In the genomic region with DNA sequence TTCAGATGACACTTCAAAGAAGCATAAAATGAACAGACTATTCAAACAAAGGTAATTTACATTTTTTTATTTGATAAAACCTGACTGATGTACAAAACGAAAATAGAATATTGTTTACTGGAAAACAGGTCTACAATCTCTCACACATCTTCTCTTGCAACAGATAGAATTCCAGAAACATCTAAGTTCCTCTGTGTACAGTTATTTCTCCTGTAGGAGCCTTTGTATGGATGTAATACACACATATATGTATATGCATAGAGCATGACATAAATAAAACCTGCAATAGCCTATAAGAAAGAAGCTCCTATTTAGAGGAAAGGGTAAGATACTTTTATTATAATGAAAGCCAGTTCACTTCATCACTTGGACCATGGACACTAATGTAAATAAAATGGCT, we compare ENCODE assay signal across 14 mouse cellular contexts.
DNase-seq lines count a peak whose midpoint lies in the region; ATAC-seq and TF ChIP-seq lines count a peak whose summit lies in the region.
"Had no signal": no experiment of that assay in that cellular context is flagged by ENCODE, and none has a peak within 500 bp of the region (broad histone marks: within the 10 kb centered on the region; RNA-seq: fewer than 3 reads in every experiment).

No protein-coding gene starts in this region.

- TF ChIP-seq POLR2A in thymus, adult 2 months (IDR thresholded peaks at IDR 0.05; ENCODE audit: control insufficient read depth, extremely low read depth, insufficient read depth, low read length, poor library complexity), result no peak

- peak overlapping the region; percentile 88 for H3K4me3 ChIP-seq in layer of hippocampus, adult 2 months
- H3K4me3 ChIP-seq in forebrain, embryonic 13.5 days, result peak overlapping the region; percentile 72
- peak overlapping the region; percentile 30; the same call in 1 of the 2 replicates for H3K4me3 ChIP-seq in hindbrain, embryonic 16.5 days (ENCODE audit: low read length)
- H3K4me3 ChIP-seq in neural tube, embryonic 12.5 days, result 0 out of 2 replicates have a peak overlapping the region, but pooled peaks have one; percentile 15
- no peak overlapping the region for H3K4me3 ChIP-seq in thymus, adult 2 months (ENCODE audit: control insufficient read depth, insufficient read depth, low read length)
- H3K4me3 ChIP-seq: heart, adult 2 months; limb, embryonic 15.5 days had no signal

- H3K36me3 ChIP-seq in forebrain, embryonic 13.5 days (ENCODE audit: poor library complexity, severe bottlenecking), result peaks cover 53% of the 10 kb centered on the region
- no peaks in the 10 kb centered on the region; the same call in 1 of the 2 replicates for H3K36me3 ChIP-seq in hindbrain, embryonic 16.5 days (ENCODE audit: control insufficient read depth, insufficient read depth, low read length)
- H3K36me3 ChIP-seq in neural tube, embryonic 12.5 days, result peaks cover 26% of the 10 kb centered on the region
- H3K36me3 ChIP-seq in thymus, adult 2 months (ENCODE audit: control insufficient read depth, insufficient read depth, low read length), result no peaks in the 10 kb centered on the region
- H3K36me3 ChIP-seq: limb, embryonic 15.5 days had no signal

- no peak for ATAC-seq in forebrain, embryonic 13.5 days
- ATAC-seq in hindbrain, embryonic 16.5 days, result no peak
- ATAC-seq in neural tube, embryonic 12.5 days (ENCODE audit: low FRiP score, low read depth), result no peak

- peak overlapping the region; percentile 99 for H3K9ac ChIP-seq in forebrain, embryonic 13.5 days
- H3K9ac ChIP-seq in hindbrain, embryonic 16.5 days (ENCODE audit: low read depth, low read length), result no peak overlapping the region
- peak overlapping the region; percentile 62 for H3K9ac ChIP-seq in neural tube, embryonic 12.5 days
- H3K9ac ChIP-seq: limb, embryonic 15.5 days had no signal

- peak overlapping the region; percentile 100 for H3K27ac ChIP-seq in layer of hippocampus, adult 2 months
- H3K27ac ChIP-seq in forebrain, embryonic 13.5 days, result peak overlapping the region; percentile 95
- H3K27ac ChIP-seq in hindbrain, embryonic 16.5 days (ENCODE audit: low read depth, low read length), result no peak overlapping the region; the same call in 1 of the 2 replicates
- no peak overlapping the region for H3K27ac ChIP-seq in neural tube, embryonic 12.5 days
- no peak overlapping the region for H3K27ac ChIP-seq in thymus, adult 2 months (ENCODE audit: control insufficient read depth, insufficient read depth, low read length)
- H3K27ac ChIP-seq: heart, adult 2 months; limb, embryonic 15.5 days had no signal

- no peaks in the 10 kb centered on the region for H3K27me3 ChIP-seq in forebrain, embryonic 13.5 days
- H3K27me3 ChIP-seq in hindbrain, embryonic 16.5 days (replicated peaks; ENCODE audit: control insufficient read depth, insufficient read depth, low read length), result no peaks in the 10 kb centered on the region
- no peaks in the 10 kb centered on the region for H3K27me3 ChIP-seq in neural tube, embryonic 12.5 days (replicated peaks)
- H3K27me3 ChIP-seq in thymus, adult 2 months (ENCODE audit: control insufficient read depth, insufficient read depth, low read length), result peaks cover 19% of the 10 kb centered on the region

- no peaks in the 10 kb centered on the region for H3K9me3 ChIP-seq in forebrain, embryonic 13.5 days (replicated peaks)
- H3K9me3 ChIP-seq in hindbrain, embryonic 16.5 days (ENCODE audit: control insufficient read depth, low read length), result no peaks in the 10 kb centered on the region
- no peaks in the 10 kb centered on the region for H3K9me3 ChIP-seq in neural tube, embryonic 12.5 days
- H3K9me3 ChIP-seq: limb, embryonic 15.5 days had no signal

- H3K4me1 ChIP-seq in forebrain, embryonic 13.5 days, result no peaks in the 10 kb centered on the region
- no peaks in the 10 kb centered on the region for H3K4me1 ChIP-seq in hindbrain, embryonic 16.5 days (ENCODE audit: control insufficient read depth, insufficient read depth, low read depth, low read length)
- H3K4me1 ChIP-seq in neural tube, embryonic 12.5 days, result no peaks in the 10 kb centered on the region
- peaks cover 9% of the 10 kb centered on the region for H3K4me1 ChIP-seq in thymus, adult 2 months (replicated peaks; ENCODE audit: control insufficient read depth, insufficient read depth, low read length)

- WGBS in forebrain, embryonic 13.5 days, result 3% methylated on average over 1 of the region's 1 CpGs
- WGBS in hindbrain, embryonic 16.5 days, result 0% methylated on average over 1 of the region's 1 CpGs
- 5% methylated on average over 1 of the region's 1 CpGs for WGBS in neural tube, embryonic 12.5 days
- 35% methylated on average over 1 of the region's 1 CpGs for whole genome bisulfite sequencing in thymus, adult 2 months

- H3K4me2 ChIP-seq in forebrain, embryonic 13.5 days, result peak overlapping the region; percentile 29; the same call in 1 of the 2 replicates
- H3K4me2 ChIP-seq in hindbrain, embryonic 16.5 days (ENCODE audit: low read length), result peak overlapping the region; percentile 37; the same call in 1 of the 2 replicates
- H3K4me2 ChIP-seq in neural tube, embryonic 12.5 days (replicated peaks), result peak overlapping the region; percentile 45
- H3K4me2 ChIP-seq: limb, embryonic 15.5 days had no signal

- TF ChIP-seq CTCF in layer of hippocampus, adult 2 months (conservative IDR thresholded peaks at IDR 0.05), result no peak
- TF ChIP-seq CTCF in thymus, adult 2 months (IDR thresholded peaks at IDR 0.05; ENCODE audit: borderline replicate concordance, control insufficient read depth, extremely low read depth, insufficient read depth, low read length, poor library complexity), result no peak

- DNase-seq in layer of hippocampus, adult 2 months (ENCODE audit: low spot score in 2 of 2), result no peak
- no peak for DNase-seq in layer of hippocampus, postnatal 10 days (ENCODE audit: low spot score in 2 of 2)
- no peak for DNase-seq in thymus, adult 18-20 months
- DNase-seq in kidney, postnatal 14 days, result no peak
- DNase-seq in thymus, adult 2 months, result no peak
- DNase-seq: adrenal gland, postnatal 25 days; heart, adult 2 months; kidney, adult 9 months; lung, adult 2 months; right cerebral cortex, adult 18-20 months had no signal

Comparison
In these comparisons a context has a peak if more than half of its experiments do, and no peak if none do; other contexts are left out.
1. H3K27ac ChIP-seq: peak in layer of hippocampus, adult 2 months (single experiment) and forebrain, embryonic 13.5 days (single experiment); none in hindbrain, embryonic 16.5 days (single experiment), neural tube, embryonic 12.5 days (single experiment) and thymus, adult 2 months (single experiment).
2. Peak in every context shown above with its lines, with median percentiles within 50 percentile points of each other: H3K4me2 ChIP-seq.